Mouse (Mus musculus): Measurements from ENCODE around the gene Inca1.
A peak's percentile ranks its signal among the peaks of the same experiment; 100 is the strongest.

Inca1 gene

GRCm38 (mm10) chr11:70653345-70654197, 46.4 kb downstream of the Inca1 start:
- peak in 1 of 2 experiments; percentile 44 for DNase-seq (ENCODE audit: low spot score in 2 of 2)

- DNase-seq (ENCODE audit: low spot score in 2 of 2): no peak
Observed at GRCm38 (mm10) chr11:70652884-70653344, 47.0 kb downstream of the Inca1 start.

- DNase-seq (ENCODE audit: low spot score in 2 of 2): no peak
Observed at GRCm38 (mm10) chr11:70652029-70652883, 47.7 kb downstream of the Inca1 start.

GRCm38 (mm10) chr11:70651391-70651790, 48.6 kb downstream of the Inca1 start:
- DNase-seq (ENCODE audit: low spot score in 2 of 2): no peak

- no peak for DNase-seq (ENCODE audit: low spot score in 2 of 2)
Observed at GRCm38 (mm10) chr11:70650322-70651175, 49.4 kb downstream of the Inca1 start.

- no peak for DNase-seq (ENCODE audit: low spot score in 2 of 2)
Observed at GRCm38 (mm10) chr11:70649185-70649734, 50.7 kb downstream of the Inca1 start.

GRCm38 (mm10) chr11:70648512-70648911, 51.4 kb downstream of the Inca1 start:
- DNase-seq (ENCODE audit: low spot score in 2 of 2): no peak

- no peak for DNase-seq (ENCODE audit: low spot score in 2 of 2)
Observed at GRCm38 (mm10) chr11:70647716-70648420, 52.1 kb downstream of the Inca1 start.

- DNase-seq (ENCODE audit: low spot score in 2 of 2): peak; percentile 94 to 97
Observed at GRCm38 (mm10) chr11:70646691-70647650, 53.0 kb downstream of the Inca1 start, which contains the start of the genes Rnf167 and Slc25a11. Gene Rnf167 (plus strand): TSS chr11:70647235. Gene Slc25a11 (minus strand): TSS chr11:70647479.

GRCm38 (mm10) chr11:70646259-70646555, 53.7 kb downstream of the Inca1 start:
- DNase-seq (ENCODE audit: low spot score in 2 of 2): no peak

- no peak for DNase-seq (ENCODE audit: low spot score in 2 of 2)
Observed at GRCm38 (mm10) chr11:70645461-70646258, 54.3 kb downstream of the Inca1 start.

GRCm38 (mm10) chr11:70644564-70645103, 55.3 kb downstream of the Inca1 start:
- no peak for DNase-seq (ENCODE audit: low spot score in 2 of 2)

- no peak for DNase-seq (ENCODE audit: low spot score in 2 of 2)
Observed at GRCm38 (mm10) chr11:70643051-70643450, 56.9 kb downstream of the Inca1 start.

- no peak for DNase-seq (ENCODE audit: low spot score in 2 of 2)
Observed at GRCm38 (mm10) chr11:70641241-70641640, 58.7 kb downstream of the Inca1 start.

GRCm38 (mm10) chr11:70639976-70640375, 60.0 kb downstream of the Inca1 start:
- DNase-seq (ENCODE audit: low spot score in 2 of 2): no peak

GRCm38 (mm10) chr11:70638714-70639278, 61.2 kb downstream of the Inca1 start, which contains the start of gene Gp1ba:
Gene Gp1ba (plus strand): TSS chr11:70639122.
- DNase-seq (ENCODE audit: low spot score in 2 of 2): no peak
